Mouse (Mus musculus): ENCODE measurements around the gene Phf3.
"Not testable (repeated sequence)": the region's sequence is repeated elsewhere in the genome, so short reads cannot be mapped to it uniquely, and the experiment has no call there.

The Phf3 gene

GRCm38 (mm10) chr1:30770599-30770998 is 103.1 kb downstream of the Phf3 start:
- not testable (repeated sequence) for DNase-seq (ENCODE audit: low spot score)

DNA sequence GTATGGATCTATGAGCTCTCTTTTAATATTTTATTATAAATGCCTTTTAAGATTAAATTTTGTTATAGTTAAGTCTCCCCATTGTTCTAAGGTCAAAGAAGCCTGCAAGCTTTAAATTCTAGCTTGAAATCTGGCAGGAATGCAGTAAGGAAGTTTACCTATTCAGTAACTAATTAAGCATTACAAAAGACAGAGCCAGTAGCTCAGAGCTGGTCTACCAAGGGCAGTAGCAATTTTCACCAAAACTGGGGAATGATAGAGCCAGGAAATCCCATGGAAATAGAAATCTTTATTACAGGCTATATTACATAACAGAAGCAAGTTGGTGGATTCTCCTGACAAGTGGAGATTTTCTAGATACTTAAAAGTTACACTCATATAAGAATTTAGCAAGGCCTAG is 116.9 kb downstream of the Phf3 start:
- no peak for DNase-seq (ENCODE audit: low spot score)

DNA sequence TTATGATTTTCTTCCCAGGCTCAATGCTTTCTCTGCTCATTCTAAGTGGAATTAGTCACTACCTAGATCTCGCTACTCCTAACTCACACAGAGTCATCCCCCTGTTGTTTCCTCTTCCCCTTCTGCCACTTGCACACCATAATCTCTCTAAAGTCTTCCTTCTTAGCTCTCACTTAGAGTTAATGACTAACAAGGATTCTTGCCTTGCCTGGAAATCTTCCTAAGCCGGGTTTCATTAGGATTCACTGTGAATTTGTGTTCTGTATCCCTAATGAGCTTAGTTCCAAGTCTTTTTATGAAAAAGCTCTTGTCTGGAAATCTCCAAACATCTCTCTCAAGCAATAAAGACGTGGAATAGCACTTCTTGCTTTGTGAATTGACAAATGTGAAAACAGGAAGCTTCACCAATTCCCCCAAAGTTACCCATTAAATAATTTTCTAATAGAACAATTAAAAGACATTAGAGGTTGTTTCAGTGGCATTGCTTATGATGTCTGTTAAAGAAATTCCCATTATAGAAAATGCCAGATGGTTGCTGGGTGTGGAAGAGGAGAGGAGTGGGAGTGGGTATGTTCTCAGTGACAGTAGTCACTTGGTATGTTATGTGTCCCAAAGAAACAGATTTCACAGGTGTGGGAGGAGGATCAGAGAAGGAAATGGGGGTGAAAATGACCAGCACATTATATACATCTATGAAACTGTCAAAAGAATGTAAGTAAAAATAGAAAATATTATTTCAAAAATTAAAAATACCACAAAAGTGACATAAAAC is 118.1 kb downstream of the Phf3 start:
- no peak for DNase-seq (ENCODE audit: low spot score)

Measured in MN1 (cell line).